Mouse (Mus musculus) ovary, postnatal 14 days (tissue): Measurements from ENCODE around the gene Coq7.
A peak's percentile ranks its signal among the peaks of the same experiment; 100 is the strongest.

Experiments
- DNase-seq: peaks from one replicate; pipeline ENCODE4 v3.0.0; 2022; ENCODE audit warnings: low spot score

Coq7 gene

DNA sequence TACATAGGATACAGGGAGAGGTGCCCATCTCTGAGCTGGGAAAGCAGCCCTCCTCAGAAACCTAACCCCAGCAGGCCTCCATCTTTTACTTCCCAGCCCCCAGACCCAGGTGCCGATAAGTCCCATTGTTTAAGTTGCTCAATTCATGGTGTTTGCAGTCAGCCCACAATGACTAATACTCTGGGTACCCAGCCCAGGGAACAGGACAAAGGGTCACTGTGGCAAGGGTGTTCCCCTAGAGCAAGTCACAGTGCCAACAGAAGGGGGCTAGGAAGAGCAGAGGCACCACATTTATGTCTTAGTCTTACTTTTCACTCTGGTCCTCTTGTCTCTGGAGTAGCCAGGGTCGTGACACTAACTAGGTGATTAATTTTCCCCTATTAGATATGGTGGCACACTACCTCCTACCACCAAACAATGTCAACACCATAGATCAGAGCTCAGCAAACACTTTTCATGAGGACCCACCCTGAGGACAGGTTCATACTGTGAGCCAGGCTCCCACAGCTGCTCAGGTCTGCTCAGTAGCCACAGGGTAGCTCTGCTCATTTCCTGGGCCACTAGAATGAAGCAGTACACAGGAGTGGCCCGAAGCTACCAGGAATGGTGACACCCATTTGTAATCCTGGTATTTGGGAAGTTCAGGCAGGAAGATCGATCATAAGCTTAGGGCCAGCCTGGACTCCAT lies 38.1 kb downstream of the Coq7 start:
- DNase-seq, result no peak

DNA sequence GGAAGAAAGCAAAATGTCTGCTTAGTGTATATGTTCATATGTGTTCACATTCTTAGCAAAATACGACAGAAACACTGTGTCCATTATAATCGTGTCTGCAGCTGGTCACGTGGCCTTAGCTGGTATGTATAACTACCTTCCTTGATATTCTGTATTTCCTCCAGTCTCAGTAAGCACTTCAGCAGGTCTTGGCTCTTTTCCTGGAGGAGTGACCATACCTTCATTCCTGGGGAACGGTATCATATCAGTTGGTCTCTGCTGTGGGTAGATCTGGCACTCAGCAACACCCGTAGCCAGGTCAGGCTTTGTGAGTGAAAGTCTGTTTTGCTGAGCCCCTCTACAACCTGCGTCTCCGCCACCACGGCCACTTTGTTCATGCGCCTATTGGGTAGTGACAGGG lies 39.3 kb downstream of the Coq7 start:
- no peak for DNase-seq

- peak; percentile 58 for DNase-seq
These were observed 41.6 kb downstream of the Coq7 start, which contains the start of gene Itpripl2 for GRCm38 (mm10) chr7:118491431-118492147. TSS of gene Itpripl2 (minus strand) at chr7:118491975.

DNA sequence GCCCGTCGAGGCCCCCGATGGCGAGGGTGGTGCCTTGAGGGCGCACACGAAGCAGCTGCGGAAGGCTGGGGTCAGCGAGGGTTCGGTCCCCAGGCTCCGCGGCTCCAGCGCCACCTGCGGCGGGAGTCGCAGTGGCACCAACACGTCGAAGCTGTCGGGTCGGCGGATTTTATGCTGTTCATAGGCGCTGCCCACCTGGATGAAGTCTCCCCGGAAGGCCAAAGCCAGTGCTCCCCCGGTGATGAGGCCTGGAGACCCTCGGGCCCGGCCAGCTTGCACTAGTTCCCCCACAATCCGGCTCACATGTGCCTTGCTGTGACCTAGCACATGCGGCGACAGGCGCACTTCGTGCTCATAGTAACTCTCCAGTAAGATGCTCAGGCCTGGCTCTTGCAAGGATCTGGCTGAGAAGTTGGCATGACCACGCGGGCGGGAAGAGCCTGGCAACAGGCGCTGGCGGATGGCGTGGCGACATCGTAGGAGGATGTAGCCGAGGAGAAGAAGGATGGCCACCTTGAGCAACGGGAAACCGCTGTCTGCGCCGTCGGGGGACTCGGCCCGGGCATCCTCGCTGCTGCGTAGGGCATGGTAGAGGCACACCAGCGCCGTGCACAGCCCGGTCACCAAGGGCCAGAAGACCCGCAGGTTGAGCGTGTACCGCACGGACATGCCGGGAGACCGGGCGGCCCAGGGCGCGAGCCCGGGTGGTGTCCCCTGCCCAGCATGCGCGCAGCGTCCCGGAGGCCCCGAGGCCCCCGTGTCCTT lies 42.3 kb downstream of the Coq7 start:
- peak; percentile 13 for DNase-seq

DNA sequence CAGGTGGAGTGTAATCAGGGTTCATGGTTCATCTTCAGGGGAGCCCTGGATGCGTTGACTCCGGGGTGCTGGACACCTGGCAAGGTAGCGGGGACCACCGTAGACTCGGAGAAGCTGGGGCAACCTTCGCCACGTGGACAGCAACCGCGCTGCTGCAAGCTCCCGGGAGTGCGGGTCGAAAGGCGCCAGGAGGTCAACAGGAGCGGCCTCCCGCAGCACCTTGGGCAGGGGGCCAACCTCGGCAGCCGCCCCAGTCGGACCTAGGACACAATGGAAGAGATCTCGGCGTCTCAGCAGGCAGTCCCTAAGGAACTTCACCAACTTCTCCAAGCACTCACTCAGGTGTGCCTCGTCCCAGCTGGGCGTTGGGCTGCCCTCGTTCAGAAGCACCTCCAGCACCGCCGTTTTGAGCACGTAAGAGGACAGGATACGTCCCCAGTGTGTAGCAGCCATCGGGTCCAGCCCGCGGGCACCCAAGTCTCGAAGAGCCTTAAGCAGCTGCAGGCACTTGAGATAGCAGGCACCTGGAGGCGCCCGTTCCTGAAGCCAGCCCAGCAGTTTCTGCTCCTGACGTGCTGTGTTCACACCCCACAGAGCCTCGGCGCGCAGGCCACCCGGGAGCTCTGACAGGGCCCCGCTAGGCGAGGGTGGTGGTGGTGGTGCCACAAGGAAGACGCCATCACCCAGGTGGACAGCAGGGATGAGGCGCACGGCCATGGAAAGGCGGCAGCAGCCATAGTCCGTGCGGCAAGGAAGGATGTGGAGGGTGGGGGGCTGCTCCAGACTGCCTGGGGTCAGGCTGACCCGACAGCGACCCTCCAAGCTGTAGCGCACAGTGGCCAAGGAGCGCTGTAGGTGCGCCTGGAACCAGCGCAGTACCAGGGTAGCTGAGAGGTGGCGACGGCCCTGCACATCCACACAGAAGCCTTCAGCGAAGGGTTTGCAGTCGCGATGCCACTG lies 43.2 kb downstream of the Coq7 start:
- no peak for DNase-seq

DNA sequence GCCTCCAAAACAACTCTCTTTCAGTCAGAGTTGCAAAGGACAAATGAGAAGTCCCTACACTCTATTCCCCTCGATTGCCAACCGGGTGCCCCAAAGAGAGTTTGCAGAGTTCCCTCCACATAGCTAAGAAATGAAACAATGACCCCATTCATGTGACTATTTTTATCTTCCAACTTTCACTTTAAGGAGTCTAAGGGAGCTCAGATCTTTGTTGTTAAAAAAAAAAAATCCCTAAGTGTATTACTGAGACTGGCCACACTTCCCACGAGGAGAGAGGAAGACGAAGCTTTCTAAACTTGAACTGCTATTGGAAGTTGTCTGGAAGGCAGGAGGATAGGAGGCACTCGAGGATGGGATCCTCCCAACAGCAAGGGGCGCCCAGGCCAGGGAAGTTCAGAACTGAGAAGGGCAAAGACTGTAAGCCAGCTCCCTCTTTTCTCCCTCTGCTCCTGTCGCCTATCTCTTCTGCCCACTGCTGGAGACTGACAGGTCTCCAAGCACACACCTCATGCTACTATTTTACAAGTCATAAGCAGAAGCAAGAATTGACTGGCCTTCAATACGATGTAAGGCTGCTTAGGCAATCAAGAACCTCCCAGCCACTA lies 45.0 kb downstream of the Coq7 start:
- DNase-seq, result no peak

- DNase-seq, result no peak
These were observed 46.2 kb downstream of the Coq7 start for GRCm38 (mm10) chr7:118486917-118487316.

- no peak for DNase-seq
These were observed 49.2 kb downstream of the Coq7 start for GRCm38 (mm10) chr7:118483996-118484395.

DNA sequence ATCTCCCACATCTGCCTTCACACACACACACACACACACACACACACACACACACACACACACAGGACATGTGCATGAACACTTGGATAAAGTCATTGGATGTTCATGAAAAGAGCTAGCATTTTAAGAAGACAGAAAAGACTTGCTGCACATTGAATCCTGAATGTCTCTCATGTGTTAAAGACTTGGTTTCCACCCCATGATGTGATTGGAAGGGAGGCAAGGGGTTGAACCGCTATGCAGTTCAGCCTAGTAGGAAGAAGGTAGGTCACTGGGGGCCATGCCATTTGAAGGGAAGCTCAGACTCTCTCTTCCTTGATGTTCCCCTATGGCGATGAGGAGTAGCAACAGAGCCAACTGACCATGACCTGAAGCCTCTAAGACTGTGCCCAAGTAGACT lies 51.2 kb downstream of the Coq7 start:
- DNase-seq, result no peak

DNA sequence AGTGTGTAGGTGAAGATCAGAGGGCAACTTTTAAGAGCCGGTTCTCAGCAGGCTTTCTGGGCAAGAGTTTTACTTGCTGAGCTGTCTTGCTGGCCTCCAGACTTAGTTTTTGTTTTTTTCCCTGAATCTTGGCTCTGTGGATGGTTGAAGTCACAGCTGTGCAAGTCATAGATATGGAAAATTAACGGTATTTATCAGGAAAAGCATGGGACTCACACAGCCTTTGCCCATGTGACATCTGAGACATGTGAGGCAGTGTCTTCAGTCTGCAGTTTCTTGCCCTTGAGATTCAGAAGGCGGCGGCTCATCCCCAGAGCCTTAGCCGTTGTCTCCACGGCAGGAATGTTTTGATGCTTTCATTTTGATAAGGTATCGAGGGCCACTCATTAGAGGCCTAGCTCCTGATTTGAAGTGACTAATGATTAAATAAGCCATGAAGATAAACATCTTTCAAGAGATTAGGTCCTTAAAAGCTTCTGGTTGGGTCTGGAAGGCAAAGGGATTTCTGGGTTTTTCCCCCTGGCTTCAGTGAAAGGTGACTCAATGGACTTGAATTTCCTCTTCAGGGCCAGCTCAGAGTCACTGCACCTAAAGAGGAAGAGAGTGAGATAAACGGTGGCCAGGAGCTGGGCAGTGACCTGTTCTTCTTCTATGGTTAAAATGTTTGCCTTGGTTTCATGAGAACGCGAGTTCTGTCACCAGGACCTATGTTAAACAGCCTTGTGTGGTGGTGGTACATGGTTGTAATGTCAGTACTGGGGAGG lies 51.9 kb downstream of the Coq7 start:
- DNase-seq, result no peak

DNA sequence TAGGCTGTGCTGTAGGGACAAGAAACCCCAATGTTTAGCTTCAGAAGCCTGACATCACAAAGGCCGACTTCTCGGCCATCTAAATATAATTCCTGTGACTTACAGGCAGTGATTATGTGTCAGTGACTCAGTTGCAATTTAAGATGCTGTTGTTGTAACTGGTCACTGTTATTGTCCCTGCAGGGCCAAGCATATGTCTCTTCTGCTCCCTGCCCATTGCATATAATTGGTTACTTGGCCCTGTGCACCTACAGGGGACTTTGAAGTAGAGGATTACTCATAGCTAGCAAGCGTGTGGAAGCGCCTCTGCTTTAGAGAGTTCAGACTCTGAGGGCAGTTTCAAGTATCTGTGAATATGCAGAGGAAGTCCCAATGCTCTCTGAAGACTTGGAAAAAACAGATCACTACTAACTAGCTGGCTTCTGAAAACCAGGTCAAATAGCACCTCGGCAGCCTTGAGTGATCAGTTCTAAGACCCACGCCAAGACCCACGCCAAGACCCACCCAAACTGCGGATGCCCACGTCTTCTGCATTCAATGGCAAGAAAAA lies 52.9 kb downstream of the Coq7 start:
- DNase-seq, result no peak

GRCm38 (mm10) chr7:118478835-118479312 lies 54.3 kb downstream of the Coq7 start:
- peak; percentile 32 for DNase-seq

- DNase-seq, result no peak
These were observed 56.7 kb downstream of the Coq7 start for GRCm38 (mm10) chr7:118476428-118476827.

- DNase-seq, result no peak
These were observed 58.0 kb downstream of the Coq7 start for GRCm38 (mm10) chr7:118475008-118475705.

GRCm38 (mm10) chr7:118472886-118473285 lies 60.3 kb downstream of the Coq7 start:
- no peak for DNase-seq

- DNase-seq, result no peak
These were observed 65.1 kb downstream of the Coq7 start for GRCm38 (mm10) chr7:118468060-118468459.

GRCm38 (mm10) chr7:118464432-118464831 lies 68.7 kb downstream of the Coq7 start:
- DNase-seq, result no peak

- DNase-seq, result no peak
These were observed 70.1 kb downstream of the Coq7 start for GRCm38 (mm10) chr7:118462818-118463762.
